Mouse (Mus musculus): ENCODE data around the gene Slc25a45.

- TF ChIP-seq POLR2A (IDR thresholded peaks at IDR 0.05; ENCODE audit: low read depth, low read length) (no peak), CTCF (IDR thresholded peaks at IDR 0.05; ENCODE audit: extremely low read depth, insufficient read length, insufficient replicate concordance, low read depth, low read length) (no peak)
These were observed 44.1 kb upstream of the Slc25a45 start for GRCm38 (mm10) chr19:5833287-5834100.
